ENCODE assay signal across 26 mouse cellular contexts in genomic region chr6:54410451-54410850, GRCm38 (mm10). TPM values are rescaled to one million over a fixed set of nuclear protein-coding genes. Genes with fewer than 3 reads are reported as not detected.
DNase-seq lines count a peak whose midpoint lies in the region; TF ChIP-seq lines count a peak whose summit lies in the region.
"Had no signal": no experiment of that assay in that cellular context is flagged by ENCODE, and none has a peak within 500 bp of the region (broad histone marks: within the 10 kb centered on the region; RNA-seq: fewer than 3 reads in every experiment).

No protein-coding gene starts in this region.

- DNase-seq in gastrocnemius, adult 2 months: no peak
- DNase-seq in gastrocnemius, postnatal 14 days: no peak
- DNase-seq in testis, postnatal 10 days (ENCODE audit: low spot score): no peak
- no peak for DNase-seq in left cerebral cortex, postnatal 36 days (ENCODE audit: low spot score in 2 of 2)
- DNase-seq: adrenal gland, adult 2 months; adrenal gland, postnatal 10 days; adrenal gland, postnatal 25 days; B cell, adult 2 months; cerebellum, adult 11 months; cerebellum, adult 18-20 months; cerebellum, adult 8-10 months; cerebellum, adult 9-11 months; cerebellum, postnatal 14 days; cerebellum, postnatal 36 days; embryo, embryonic 11 days had no signal

- H3K4me3 ChIP-seq in gastrocnemius, adult 2 months: no peak overlapping the region
- H3K4me3 ChIP-seq in testis, adult 2 months (ENCODE audit: control insufficient read depth, low read depth, low read length): no peak overlapping the region
- H3K4me3 ChIP-seq: embryonic facial prominence, embryonic 13.5 days; embryonic facial prominence, embryonic 15.5 days; erythroblast, embryonic 14.5 days; forebrain, embryonic 10.5 days; forebrain, embryonic 12.5 days had no signal

- H3K36me3 ChIP-seq in testis, adult 2 months (ENCODE audit: control insufficient read depth, insufficient read depth, low read length): no peaks in the 10 kb centered on the region
- H3K36me3 ChIP-seq: embryonic facial prominence, embryonic 13.5 days; embryonic facial prominence, embryonic 15.5 days; forebrain, embryonic 10.5 days; forebrain, embryonic 12.5 days; G1E had no signal

- H3K27ac ChIP-seq in gastrocnemius, adult 2 months: peak overlapping the region; percentile 91; the same call in 1 of the 2 replicates
- H3K27ac ChIP-seq in testis, adult 2 months (ENCODE audit: control insufficient read depth, insufficient read depth, low read depth, low read length): peak overlapping the region; percentile 44; the same call in 1 of the 2 replicates
- H3K27ac ChIP-seq: embryonic facial prominence, embryonic 13.5 days; embryonic facial prominence, embryonic 15.5 days; forebrain, embryonic 10.5 days; forebrain, embryonic 12.5 days had no signal

- no peaks in the 10 kb centered on the region for H3K27me3 ChIP-seq in testis, adult 2 months (ENCODE audit: control insufficient read depth, insufficient read depth, low read length)
- H3K27me3 ChIP-seq: CH12.LX; embryonic facial prominence, embryonic 13.5 days; embryonic facial prominence, embryonic 15.5 days; forebrain, embryonic 12.5 days had no signal

- no peak for TF ChIP-seq CTCF in gastrocnemius, adult 2 months (IDR thresholded peaks at IDR 0.05)
- TF ChIP-seq CTCF in testis, adult 2 months (IDR thresholded peaks at IDR 0.05; ENCODE audit: control insufficient read depth, insufficient read depth, insufficient replicate concordance, low read depth, low read length): no peak

- intact Hi-C loops in gastrocnemius, adult 2 months (cut with DNase I): no loop called here
- intact Hi-C loops in gastrocnemius, postnatal 14 days (cut with DNase I; ENCODE audit: low total_unique reads): no loop called here
- intact Hi-C loops in left cerebral cortex, postnatal 36 days (cut with DNase I): no loop called here

- no peak for TF ChIP-seq POLR2A in testis, adult 2 months (IDR thresholded peaks at IDR 0.05; ENCODE audit: control insufficient read depth, low read depth, low read length)

- peaks cover 7% of the 10 kb centered on the region for H3K4me1 ChIP-seq in testis, adult 2 months (ENCODE audit: control insufficient read depth, insufficient read depth, low read length)
- H3K4me1 ChIP-seq: embryonic facial prominence, embryonic 13.5 days; embryonic facial prominence, embryonic 15.5 days; forebrain, embryonic 12.5 days had no signal

RNA-seq across cellular contexts. Expression of gene Wipf3, which starts 19.0 kb away (rescaled TPM):
- 10 to 100 TPM; 11.3 to 14.3 TPM for total RNA-seq in gastrocnemius, adult 2 months (2021)
- 10 to 100 TPM in 1 of 2 experiments, 1 to 10 TPM in 1; 9.6 to 11.7 TPM for total RNA-seq in gastrocnemius, postnatal 14 days (2021)
- polyA plus RNA-seq in testis, adult 2 months (2012; rRNA removed): 13.4 and 18.2 TPM in 2 replicates
- total RNA-seq in left cerebral cortex, postnatal 36 days (2021): 100 to 1,000 TPM in 1 of 2 experiments, 10 to 100 TPM in 1; 72.1 to 106 TPM
- total RNA-seq: common myeloid progenitor, adult 5-6 weeks had no signal
- polyA plus RNA-seq: activated CD4-positive, CD25-positive, alpha-beta regulatory T cell, adult 4 months; CD4-positive, CD25-positive, alpha-beta regulatory T cell, adult 4 months; erythroblast, embryonic 14.5 days; G1E had no signal

Comparison
In these comparisons a context has a peak if more than half of its experiments do, and no peak if none do; other contexts are left out.
1. RNA of gene Wipf3, which starts 19.0 kb away (total RNA-seq): 72.1 to 106 TPM in left cerebral cortex, postnatal 36 days; 11.3 to 14.3 TPM in gastrocnemius, adult 2 months and 9.6 to 11.7 TPM in gastrocnemius, postnatal 14 days; every median in the first group is over 4 times any median in the second.